Comparison of ENCODE assay signal across 21 mouse cellular contexts in genomic region chr7:54977372-54977771, GRCm38 (mm10).
DNase-seq lines count a peak whose midpoint lies in the region; ATAC-seq and TF ChIP-seq lines count a peak whose summit lies in the region.
"Had no signal": no experiment of that assay in that cellular context is flagged by ENCODE, and none has a peak within 500 bp of the region (broad histone marks: within the 10 kb centered on the region; RNA-seq: fewer than 3 reads in every experiment).

No protein-coding gene starts in this region.

- H3K9me3 ChIP-seq in forebrain, embryonic 12.5 days, result no peaks in the 10 kb centered on the region
- no peaks in the 10 kb centered on the region for H3K9me3 ChIP-seq in forebrain, postnatal 0 days (ENCODE audit: low read length)
- no peaks in the 10 kb centered on the region for H3K9me3 ChIP-seq in midbrain, embryonic 12.5 days
- H3K9me3 ChIP-seq in midbrain, embryonic 10.5 days (replicated peaks), result no peaks in the 10 kb centered on the region
- H3K9me3 ChIP-seq in midbrain, embryonic 14.5 days (ENCODE audit: control insufficient read depth, low read length), result no peaks in the 10 kb centered on the region
- H3K9me3 ChIP-seq in midbrain, postnatal 0 days (ENCODE audit: low read length), result no peaks in the 10 kb centered on the region
- H3K9me3 ChIP-seq: embryonic facial prominence, embryonic 10.5 days; embryonic facial prominence, embryonic 12.5 days; forebrain, embryonic 10.5 days had no signal

- peak; percentile 55; the same call in 1 of the 2 replicates for ATAC-seq in forebrain, embryonic 12.5 days (ENCODE audit: low FRiP score)
- ATAC-seq in forebrain, postnatal 0 days, result no peak
- ATAC-seq in midbrain, embryonic 12.5 days (ENCODE audit: low FRiP score, low read depth), result peak; percentile 77
- ATAC-seq in midbrain, embryonic 14.5 days (ENCODE audit: low FRiP score, low TSS enrichment), result peak; percentile 58; the same call in 1 of the 2 replicates
- ATAC-seq in midbrain, postnatal 0 days (ENCODE audit: low FRiP score), result no peak
- ATAC-seq in erythroblast, adult 5-6 weeks (replicated peaks; ENCODE audit: low FRiP score, poor library complexity, severe bottlenecking), result no peak
- ATAC-seq: forebrain, embryonic 14.5 days had no signal

- H3K36me3 ChIP-seq in forebrain, embryonic 12.5 days (replicated peaks), result no peaks in the 10 kb centered on the region
- H3K36me3 ChIP-seq in forebrain, postnatal 0 days (ENCODE audit: insufficient read depth), result no peaks in the 10 kb centered on the region
- no peaks in the 10 kb centered on the region for H3K36me3 ChIP-seq in midbrain, embryonic 12.5 days
- H3K36me3 ChIP-seq in midbrain, embryonic 10.5 days, result no peaks in the 10 kb centered on the region
- no peaks in the 10 kb centered on the region for H3K36me3 ChIP-seq in midbrain, embryonic 14.5 days (ENCODE audit: control insufficient read depth, insufficient read depth, low read length)
- no peaks in the 10 kb centered on the region for H3K36me3 ChIP-seq in midbrain, postnatal 0 days (ENCODE audit: insufficient read depth, low read length)
- H3K36me3 ChIP-seq: embryonic facial prominence, embryonic 10.5 days; embryonic facial prominence, embryonic 12.5 days; forebrain, embryonic 10.5 days had no signal

- no peak overlapping the region for H3K4me2 ChIP-seq in forebrain, embryonic 12.5 days
- H3K4me2 ChIP-seq in forebrain, postnatal 0 days (ENCODE audit: low read depth), result no peak overlapping the region
- no peak overlapping the region for H3K4me2 ChIP-seq in midbrain, embryonic 12.5 days (replicated peaks)
- no peak overlapping the region for H3K4me2 ChIP-seq in midbrain, embryonic 14.5 days (ENCODE audit: low read length)
- H3K4me2 ChIP-seq in midbrain, postnatal 0 days (ENCODE audit: low read depth, low read length, poor library complexity, severe bottlenecking), result no peak overlapping the region
- H3K4me2 ChIP-seq: embryonic facial prominence, embryonic 12.5 days had no signal

- DNase-seq in forebrain, postnatal 0 days, result no peak
- no peak for DNase-seq in midbrain, embryonic 10.5 days (ENCODE audit: low spot score)
- DNase-seq in midbrain, embryonic 14.5 days, result peak; percentile 32
- no peak for DNase-seq in midbrain, postnatal 0 days (ENCODE audit: low spot score)
- peak; percentile 58 for DNase-seq in brain, embryonic 14.5 days (ENCODE audit: low read depth)
- DNase-seq: adrenal gland, adult 2 months; adrenal gland, postnatal 10 days; adrenal gland, postnatal 25 days; cerebellum, adult 11-12 months; cerebellum, adult 2 months; cerebellum, adult 9-10 months; cerebellum, postnatal 10 days; cerebellum, postnatal 25 days had no signal

- no peak overlapping the region for H3K27ac ChIP-seq in forebrain, embryonic 12.5 days
- H3K27ac ChIP-seq in forebrain, postnatal 0 days (ENCODE audit: low read depth, low read length), result no peak overlapping the region
- no peak overlapping the region for H3K27ac ChIP-seq in midbrain, embryonic 12.5 days (replicated peaks)
- H3K27ac ChIP-seq in midbrain, embryonic 10.5 days (replicated peaks), result no peak overlapping the region
- H3K27ac ChIP-seq in midbrain, embryonic 14.5 days (replicated peaks; ENCODE audit: low read depth, low read length), result no peak overlapping the region
- no peak overlapping the region for H3K27ac ChIP-seq in midbrain, postnatal 0 days (ENCODE audit: low read depth, low read length)
- H3K27ac ChIP-seq: embryonic facial prominence, embryonic 10.5 days; embryonic facial prominence, embryonic 12.5 days; forebrain, embryonic 10.5 days had no signal

- no peak for TF ChIP-seq POLR2A in brain, embryonic 14.5 days (IDR thresholded peaks at IDR 0.05; ENCODE audit: borderline replicate concordance, extremely low read depth, insufficient read depth, insufficient read length, poor library complexity, severe bottlenecking)

- H3K27me3 ChIP-seq in forebrain, embryonic 12.5 days, result no peaks in the 10 kb centered on the region
- no peaks in the 10 kb centered on the region for H3K27me3 ChIP-seq in forebrain, postnatal 0 days (ENCODE audit: insufficient read depth, low read length)
- no peaks in the 10 kb centered on the region for H3K27me3 ChIP-seq in midbrain, embryonic 12.5 days
- no peaks in the 10 kb centered on the region for H3K27me3 ChIP-seq in midbrain, embryonic 10.5 days (ENCODE audit: low read depth, poor library complexity, severe bottlenecking)
- H3K27me3 ChIP-seq in midbrain, embryonic 14.5 days (ENCODE audit: control insufficient read depth, insufficient read depth, low read length), result no peaks in the 10 kb centered on the region
- H3K27me3 ChIP-seq in midbrain, postnatal 0 days (ENCODE audit: insufficient read depth, low read length), result no peaks in the 10 kb centered on the region
- H3K27me3 ChIP-seq: embryonic facial prominence, embryonic 12.5 days had no signal

- no peak overlapping the region for H3K4me3 ChIP-seq in forebrain, embryonic 12.5 days (replicated peaks)
- H3K4me3 ChIP-seq in forebrain, postnatal 0 days (ENCODE audit: low read depth, low read length), result no peak overlapping the region
- H3K4me3 ChIP-seq in midbrain, embryonic 12.5 days, result no peak overlapping the region
- no peak overlapping the region for H3K4me3 ChIP-seq in midbrain, embryonic 10.5 days
- H3K4me3 ChIP-seq in midbrain, embryonic 14.5 days (replicated peaks; ENCODE audit: low read depth, low read length), result no peak overlapping the region
- H3K4me3 ChIP-seq in midbrain, postnatal 0 days (ENCODE audit: low read depth, low read length), result no peak overlapping the region
- H3K4me3 ChIP-seq: embryonic facial prominence, embryonic 10.5 days; embryonic facial prominence, embryonic 12.5 days; erythroblast, embryonic 14.5 days; forebrain, embryonic 10.5 days had no signal

- no peaks in the 10 kb centered on the region for H3K4me1 ChIP-seq in forebrain, embryonic 12.5 days
- H3K4me1 ChIP-seq in forebrain, postnatal 0 days (ENCODE audit: insufficient read depth), result no peaks in the 10 kb centered on the region
- H3K4me1 ChIP-seq in midbrain, embryonic 12.5 days, result no peaks in the 10 kb centered on the region
- no peaks in the 10 kb centered on the region for H3K4me1 ChIP-seq in midbrain, embryonic 10.5 days
- no peaks in the 10 kb centered on the region for H3K4me1 ChIP-seq in midbrain, embryonic 14.5 days (ENCODE audit: control insufficient read depth, insufficient read depth, low read length)
- no peaks in the 10 kb centered on the region; the same call in 1 of the 2 replicates for H3K4me1 ChIP-seq in midbrain, postnatal 0 days (ENCODE audit: insufficient read depth, low read length)
- H3K4me1 ChIP-seq: embryonic facial prominence, embryonic 10.5 days; embryonic facial prominence, embryonic 12.5 days; forebrain, embryonic 10.5 days had no signal

- no peak for TF ChIP-seq CTCF in forebrain, postnatal 0 days (IDR thresholded peaks at IDR 0.05; ENCODE audit: low read depth)
- no peak for TF ChIP-seq CTCF in midbrain, postnatal 0 days (IDR thresholded peaks at IDR 0.05)
- no peak for TF ChIP-seq CTCF in brain, embryonic 14.5 days (IDR thresholded peaks at IDR 0.05; ENCODE audit: borderline replicate concordance, extremely low read depth, insufficient read depth, insufficient read length)

- no peak overlapping the region for H3K9ac ChIP-seq in forebrain, embryonic 12.5 days
- no peak overlapping the region for H3K9ac ChIP-seq in forebrain, postnatal 0 days
- no peak overlapping the region for H3K9ac ChIP-seq in midbrain, embryonic 12.5 days (replicated peaks)
- no peak overlapping the region for H3K9ac ChIP-seq in midbrain, embryonic 14.5 days (replicated peaks; ENCODE audit: low read length)
- H3K9ac ChIP-seq in midbrain, postnatal 0 days (replicated peaks; ENCODE audit: low read length, poor library complexity, severe bottlenecking), result no peak overlapping the region
- H3K9ac ChIP-seq: embryonic facial prominence, embryonic 12.5 days had no signal

Comparison
In these comparisons a context has a peak if more than half of its experiments do, and no peak if none do; other contexts are left out.
1. ATAC-seq: peak in forebrain, embryonic 12.5 days (single experiment), midbrain, embryonic 12.5 days (single experiment) and midbrain, embryonic 14.5 days (single experiment); none in forebrain, postnatal 0 days (single experiment), midbrain, postnatal 0 days (single experiment) and erythroblast, adult 5-6 weeks (single experiment).
2. DNase-seq: peak in midbrain, embryonic 14.5 days (single experiment) and brain, embryonic 14.5 days (single experiment); none in forebrain, postnatal 0 days (single experiment), midbrain, embryonic 10.5 days (single experiment) and midbrain, postnatal 0 days (single experiment).